Mouse (Mus musculus): ENCODE measurements around the gene Rnf8.

- TF ChIP-seq CTCF (IDR thresholded peaks at IDR 0.05; ENCODE audit: extremely low read depth, insufficient read length, insufficient replicate concordance, low read depth, low read length) (no peak), POLR2A (IDR thresholded peaks at IDR 0.05; ENCODE audit: low read depth, low read length) (no peak)
Measured at GRCm38 (mm10) chr17:29692827-29693226, 78.2 kb downstream of the Rnf8 start.
